Mouse (Mus musculus) forebrain, embryonic 16.5 days (tissue): Measurements from ENCODE around the gene 4930415O20Rik. TPM values are rescaled to one million over a fixed set of nuclear protein-coding genes. Genes with fewer than 3 reads are reported as not detected.

ENCODE experiments used
- ATAC-seq: fragments of 200-750 bp; cut with Nextera tagmentation; 2 replicates; pipeline ENCODE4 v1.8.0; 2017; ENCODE audit warnings: mild to moderate bottlenecking, moderate library complexity
- H3K27ac ChIP-seq: fragments of 300-500 bp; sonication (generic); 2 replicates; pipeline ENCODE4 v1.5.1; 2014; ENCODE audit warnings: low read length, control low read depth
- H3K27me3 ChIP-seq: fragments of 300-500 bp; sonication (generic); replicated peaks from 2 replicates; pipeline ENCODE4 v1.6.1; 2014; ENCODE audit warnings: low read length; ENCODE audit not compliant: control insufficient read depth, insufficient read depth
- H3K36me3 ChIP-seq: fragments of 300-500 bp; sonication (generic); 2 replicates; pipeline ENCODE4 v1.6.1; 2014; ENCODE audit not compliant: control insufficient read depth, insufficient read depth
- H3K4me1 ChIP-seq: fragments of 300-500 bp; sonication (generic); replicated peaks from 2 replicates; pipeline ENCODE4 v1.6.1; 2014; ENCODE audit warnings: low read length; ENCODE audit not compliant: control insufficient read depth, insufficient read depth
- H3K4me2 ChIP-seq: fragments of 300-500 bp; sonication (generic); 2 replicates; pipeline ENCODE4 v1.6.1; 2014; ENCODE audit warnings: mild to moderate bottlenecking, low read length, control low read depth
- H3K4me3 ChIP-seq: fragments of 300-500 bp; sonication (generic); replicated peaks from 2 replicates; pipeline ENCODE4 v1.5.1; 2014; ENCODE audit warnings: mild to moderate bottlenecking, low read length, control low read depth
- H3K9ac ChIP-seq: fragments of 300-500 bp; sonication (generic); replicated peaks from 2 replicates; pipeline ENCODE4 v1.6.1; 2014; ENCODE audit warnings: low read depth, low read length, control low read depth
- H3K9me3 ChIP-seq: fragments of 300-500 bp; sonication (generic); 2 replicates; pipeline ENCODE4 v1.6.1; 2016; ENCODE audit warnings: low read length; ENCODE audit not compliant: control insufficient read depth
- WGBS: fragments of 180-500 bp; shearing (Covaris S2); extraction: QIAGEN DNeasy Blood & Tissue Kit; methylation state at CpG from one replicate; pipeline ENCODE4 v1.1.7; 2014; 5-methylcytosine and 5-hydroxymethylcytosine counted together
- polyA plus RNA-seq: library from polyadenylated mRNA; unstranded; fragments of >200 nt; fragmentation: Nextera tagmentation; extraction: Ambion mirVana; gene quantifications from 2 replicates; pipeline ENCODE4 v1.2.1, GENCODE M21; 2015

Gene 4930415O20Rik
- polyA plus RNA-seq, 1 experiment from 2014 or later = 0.56 TPM

DNA sequence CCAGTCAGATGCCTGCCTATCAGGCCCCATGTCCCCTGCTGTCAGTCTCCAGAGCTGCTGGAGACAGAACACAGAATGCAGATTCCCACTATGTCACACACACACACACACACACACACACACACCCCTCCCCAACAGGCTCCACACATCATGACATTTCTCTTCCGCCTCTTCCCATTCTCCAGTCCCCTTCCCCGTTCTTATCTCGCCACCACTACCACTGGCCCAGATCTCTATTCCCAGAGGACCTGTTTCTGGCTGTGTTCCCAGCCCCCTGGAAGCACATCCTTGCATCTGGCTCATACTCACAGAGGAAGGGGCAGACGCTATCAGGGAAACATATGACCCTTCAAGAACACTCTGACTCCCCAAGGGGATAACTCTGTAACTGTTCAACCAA is 36.8 kb downstream of the 4930415O20Rik start:
- Histone ChIP-seq H3K27me3 (no peaks in the 10 kb centered on the region), H3K9ac (no peak overlapping the region; the same call in 1 of the 2 replicates), H3K27ac (no peak overlapping the region), H3K4me1 (peaks cover 29% of the 10 kb centered on the region), H3K4me2 (peak overlapping the region; percentile 81), H3K9me3 (no peaks in the 10 kb centered on the region), H3K4me3 (peak overlapping the region; percentile 93), H3K36me3 (peaks cover 6% of the 10 kb centered on the region; the same call in 1 of the 2 replicates)
- no peak for ATAC-seq
- 18% methylated on average over 4 of the region's 4 CpGs for WGBS

DNA sequence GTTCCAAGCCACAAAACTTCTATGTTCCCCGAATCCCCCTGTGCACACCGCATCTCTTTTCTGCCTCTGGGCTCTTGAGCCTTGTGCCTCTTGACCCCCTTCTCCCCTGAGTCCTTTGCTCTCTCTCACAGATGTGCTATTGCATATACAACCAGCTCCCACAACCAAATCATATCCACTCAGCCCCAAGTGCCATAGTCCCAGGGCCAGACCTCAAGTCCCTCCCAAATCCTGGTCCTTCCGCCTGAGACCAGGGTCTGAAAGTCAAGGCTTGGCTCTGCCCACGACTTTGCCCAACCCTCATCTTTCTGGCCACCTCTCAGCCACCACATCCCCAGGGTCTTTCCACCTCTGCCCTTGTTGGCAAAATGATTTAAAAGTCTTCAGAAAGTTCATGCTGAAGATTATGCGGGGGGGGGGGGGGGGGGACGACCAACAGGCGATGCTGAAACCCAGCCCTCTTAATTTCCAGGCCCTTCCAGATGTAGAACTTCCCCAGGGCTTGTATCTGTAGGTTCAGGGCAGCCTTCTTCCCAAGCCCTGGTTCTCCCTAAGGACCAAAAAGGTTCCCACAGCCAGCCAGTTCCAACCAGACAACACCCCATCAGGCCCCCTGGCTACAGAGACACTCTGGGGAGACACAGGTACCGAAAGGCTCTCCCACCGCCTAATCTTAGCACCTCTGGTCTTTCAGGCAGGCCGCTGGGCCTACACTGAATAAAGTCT is 37.4 kb downstream of the 4930415O20Rik start:
- H3K4me2 ChIP-seq = peak overlapping the region; percentile 81
- no peak overlapping the region for H3K27ac ChIP-seq
- 11% methylated on average over 9 of the region's 10 CpGs for WGBS
- no peaks in the 10 kb centered on the region for H3K27me3 ChIP-seq
- peak overlapping the region; percentile 95 for H3K9ac ChIP-seq
- H3K36me3 ChIP-seq = peaks cover 6% of the 10 kb centered on the region; the same call in 1 of the 2 replicates
- peak overlapping the region; percentile 93 for H3K4me3 ChIP-seq
- no peak; the same call in 1 of the 2 replicates for ATAC-seq
- peaks cover 24% of the 10 kb centered on the region for H3K4me1 ChIP-seq
- no peaks in the 10 kb centered on the region for H3K9me3 ChIP-seq

DNA sequence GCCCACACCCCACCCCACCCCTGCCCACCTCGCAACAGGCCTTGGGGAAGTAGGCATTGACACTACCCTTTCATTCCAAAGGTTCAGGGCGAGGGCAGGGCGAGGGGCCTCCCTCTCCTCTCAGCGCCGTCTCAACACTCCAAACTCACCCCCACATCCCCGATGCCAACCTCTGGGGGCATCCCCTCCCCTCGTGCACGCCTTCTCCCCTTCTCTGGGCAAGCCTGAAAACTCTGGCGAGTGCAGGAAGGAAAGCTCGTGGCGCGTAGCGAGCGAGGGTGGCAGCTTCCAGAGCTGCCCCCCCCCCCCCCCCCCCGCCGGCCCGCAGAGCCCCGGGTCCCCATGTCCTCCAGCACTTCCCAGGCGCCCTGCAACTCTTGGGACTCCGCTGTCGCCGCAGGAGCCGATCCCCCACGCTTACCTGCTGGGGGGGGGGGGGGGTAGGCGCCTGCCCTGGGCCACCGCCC is 38.0 kb downstream of the 4930415O20Rik start:
- H3K4me2 ChIP-seq = peak overlapping the region; percentile 81
- H3K27me3 ChIP-seq = no peaks in the 10 kb centered on the region
- H3K9ac ChIP-seq = peak overlapping the region; percentile 95
- H3K4me1 ChIP-seq = peaks cover 20% of the 10 kb centered on the region
- peak overlapping the region; percentile 85 for H3K27ac ChIP-seq
- H3K4me3 ChIP-seq = peak overlapping the region; percentile 93
- 0 out of 2 replicates have a peak, but pooled peaks have one; percentile 5 for ATAC-seq
- peaks cover 2% of the 10 kb centered on the region; the same call in 1 of the 2 replicates for H3K36me3 ChIP-seq
- 0% methylated on average over 7 of the region's 26 CpGs for WGBS
- H3K9me3 ChIP-seq = no peaks in the 10 kb centered on the region

DNA sequence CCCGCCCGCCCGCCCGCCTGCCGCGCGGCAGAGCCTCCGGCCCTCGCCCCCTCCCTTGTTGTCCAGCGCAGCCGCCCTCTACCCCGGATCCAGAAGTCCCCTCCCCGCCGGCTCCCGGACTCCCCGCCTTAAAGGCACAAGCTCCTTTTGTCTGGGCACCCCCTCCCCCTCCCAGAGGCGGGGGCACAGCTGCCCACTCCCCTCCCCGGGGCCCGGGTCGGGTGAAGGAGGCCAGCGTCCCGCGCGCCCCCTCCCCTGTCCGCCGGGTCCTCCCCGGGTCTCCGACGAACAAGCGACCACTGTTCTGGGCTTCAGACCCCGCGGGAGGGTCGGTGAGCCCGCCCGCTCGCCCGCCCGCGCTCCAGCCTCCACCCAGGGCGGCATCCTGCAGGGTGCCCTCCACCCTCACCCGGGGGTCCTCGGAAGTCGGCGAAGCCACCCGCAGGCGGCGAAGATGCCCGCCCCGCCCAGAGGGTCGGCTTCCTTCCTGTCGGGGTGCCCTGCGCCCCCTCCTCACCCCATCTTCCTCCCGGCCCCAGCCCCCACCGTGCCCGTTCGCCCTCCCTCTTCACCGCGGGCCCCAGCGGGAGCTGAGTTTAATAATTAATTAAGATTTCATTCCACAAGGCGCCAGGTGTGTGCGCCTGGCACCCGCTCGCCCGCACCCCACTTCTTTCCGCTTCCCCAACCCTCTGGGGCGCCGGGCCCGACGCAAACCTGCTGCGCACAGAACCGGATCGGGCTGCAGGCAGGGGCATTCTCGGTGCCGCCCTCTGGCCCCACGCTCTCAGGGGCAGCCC is 38.7 kb downstream of the 4930415O20Rik start, which contains the start of gene Adcy6:
Gene Adcy6, minus strand, starts transcription at position 746 of the 800 bp plus-strand sequence.
- peak within 1 kb of the TSS; percentile 81 for H3K4me2 ChIP-seq
- peak within 1 kb of the TSS; percentile 93 for H3K4me3 ChIP-seq
- H3K36me3 ChIP-seq = no peaks in the 10 kb centered on the region
- peak within 1 kb of the TSS; percentile 85 for H3K27ac ChIP-seq
- no peaks in the 10 kb centered on the region for H3K27me3 ChIP-seq
- peaks cover 22% of the 10 kb centered on the region for H3K4me1 ChIP-seq
- under 1% methylated on average over 55 of the region's 75 CpGs for WGBS
- peak; percentile 85 for ATAC-seq
- peak within 1 kb of the TSS; percentile 95 for H3K9ac ChIP-seq
- no peaks in the 10 kb centered on the region for H3K9me3 ChIP-seq

DNA sequence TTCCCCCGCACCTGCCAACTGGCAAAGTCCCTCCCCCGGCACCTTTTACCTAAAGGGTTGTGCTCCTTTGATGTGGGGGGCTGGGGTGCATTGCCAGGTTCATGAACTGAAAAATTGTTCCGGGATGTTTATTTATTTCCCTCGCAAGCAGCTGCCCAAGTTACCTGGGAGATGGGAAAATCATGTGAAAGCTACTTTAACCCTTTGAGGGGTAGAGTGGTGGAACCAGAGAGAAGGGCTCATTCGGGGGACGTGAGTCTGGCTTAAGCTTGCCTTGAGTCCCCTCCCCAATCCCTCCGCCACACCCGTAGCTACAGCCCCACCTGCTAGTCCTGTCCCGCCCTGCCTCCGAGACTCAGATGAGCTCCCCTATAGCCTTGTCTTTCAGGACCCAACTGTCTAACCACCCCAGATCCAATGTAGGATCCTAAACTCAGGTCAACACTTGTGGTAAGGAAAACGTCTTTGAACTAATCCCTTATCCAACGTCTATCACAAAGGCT is 39.4 kb downstream of the 4930415O20Rik start:
- 0 out of 2 replicates have a peak, but pooled peaks have one; percentile 21 for ATAC-seq
- Histone ChIP-seq H3K27me3 (no peaks in the 10 kb centered on the region), H3K9me3 (no peaks in the 10 kb centered on the region), H3K4me3 (peak overlapping the region; percentile 93), H3K9ac (peak overlapping the region; percentile 95), H3K4me2 (peak overlapping the region; percentile 81), H3K4me1 (peaks cover 25% of the 10 kb centered on the region), H3K27ac (peak overlapping the region; percentile 85; the same call in 1 of the 2 replicates), H3K36me3 (no peaks in the 10 kb centered on the region)
- 1% methylated on average over 12 of the region's 12 CpGs for WGBS

DNA sequence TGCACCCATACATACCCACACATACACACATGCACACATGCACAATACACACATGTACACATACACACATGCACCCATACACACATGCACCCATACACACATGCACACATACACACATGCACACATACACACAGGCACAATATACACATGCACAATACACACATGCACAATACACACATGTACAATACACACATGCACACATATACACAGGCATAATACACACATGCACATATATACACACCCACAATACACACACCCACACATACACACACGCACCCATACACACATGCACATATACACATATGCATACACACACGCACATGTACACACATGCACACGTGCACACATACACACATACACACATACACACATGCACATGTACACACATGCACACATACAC is 41.4 kb downstream of the 4930415O20Rik start:
- no peak overlapping the region for H3K4me3 ChIP-seq
- 100% methylated on average over 3 of the region's 3 CpGs for WGBS

DNA sequence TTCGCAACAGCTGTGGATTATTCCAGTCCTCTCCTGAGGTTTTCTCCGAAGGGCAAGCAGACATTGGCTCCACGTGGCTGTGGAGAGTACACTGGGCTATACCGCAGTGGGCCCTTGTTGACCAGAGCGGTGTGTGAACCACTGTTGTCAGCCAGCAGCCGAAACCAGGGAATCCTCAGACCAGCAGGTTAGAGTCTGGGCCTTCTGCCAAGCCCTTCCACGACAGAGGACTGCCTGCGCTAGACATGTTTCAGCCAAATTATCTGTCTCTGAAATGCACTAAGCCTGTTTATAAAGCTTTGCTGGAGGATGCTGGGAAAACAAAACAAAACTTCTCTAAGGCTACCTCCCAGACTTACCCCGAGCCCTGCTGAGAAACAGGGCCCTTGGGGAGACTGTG is 43.7 kb downstream of the 4930415O20Rik start:
- no peak for ATAC-seq
- Histone ChIP-seq H3K27me3 (peaks cover 6% of the 10 kb centered on the region), H3K4me1 (peaks cover 5% of the 10 kb centered on the region; the same call in 1 of the 2 replicates), H3K27ac (no peak overlapping the region), H3K36me3 (no peaks in the 10 kb centered on the region), H3K9ac (no peak overlapping the region), H3K9me3 (no peaks in the 10 kb centered on the region; the same call in 1 of the 2 replicates), H3K4me2 (no peak overlapping the region), H3K4me3 (no peak overlapping the region)
- WGBS = 33% methylated on average over 9 of the region's 9 CpGs

More for the DNA sequence above, 41.4 kb downstream of the 4930415O20Rik start:
- H3K4me1 ChIP-seq = peaks cover 20% of the 10 kb centered on the region
- ATAC-seq = no peak
- H3K27me3 ChIP-seq = no peaks in the 10 kb centered on the region
- H3K4me2 ChIP-seq = no peak overlapping the region
- no peak overlapping the region for H3K27ac ChIP-seq
- no peaks in the 10 kb centered on the region for H3K36me3 ChIP-seq
- no peak overlapping the region for H3K9ac ChIP-seq
- H3K9me3 ChIP-seq = no peaks in the 10 kb centered on the region

DNA sequence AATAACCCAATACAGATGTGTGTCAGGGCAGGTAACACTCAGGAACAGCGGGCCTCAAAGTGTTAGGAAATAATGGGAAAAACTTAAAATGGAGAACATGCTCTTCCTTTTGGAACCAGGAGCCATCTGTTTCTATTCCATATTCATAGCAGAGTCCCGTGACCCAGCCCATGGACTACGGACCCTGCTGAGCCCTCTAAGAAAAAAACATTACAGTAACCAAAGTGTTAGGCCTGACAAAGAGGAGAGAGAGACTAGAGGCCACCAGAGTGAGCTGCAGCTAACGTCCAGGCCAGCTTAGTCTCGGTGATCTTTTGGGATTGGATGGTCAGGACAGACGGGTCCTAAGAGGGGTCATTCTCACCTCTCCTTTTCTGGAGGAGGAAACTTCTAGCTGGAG is 44.2 kb downstream of the 4930415O20Rik start:
- Histone ChIP-seq H3K9me3 (no peaks in the 10 kb centered on the region; the same call in 1 of the 2 replicates), H3K4me2 (no peak overlapping the region), H3K27me3 (peaks cover 6% of the 10 kb centered on the region), H3K27ac (no peak overlapping the region), H3K36me3 (no peaks in the 10 kb centered on the region), H3K9ac (no peak overlapping the region), H3K4me1 (peaks cover 5% of the 10 kb centered on the region; the same call in 1 of the 2 replicates), H3K4me3 (no peak overlapping the region)
- no peak for ATAC-seq
- WGBS = 49% methylated on average over 6 of the region's 6 CpGs

DNA sequence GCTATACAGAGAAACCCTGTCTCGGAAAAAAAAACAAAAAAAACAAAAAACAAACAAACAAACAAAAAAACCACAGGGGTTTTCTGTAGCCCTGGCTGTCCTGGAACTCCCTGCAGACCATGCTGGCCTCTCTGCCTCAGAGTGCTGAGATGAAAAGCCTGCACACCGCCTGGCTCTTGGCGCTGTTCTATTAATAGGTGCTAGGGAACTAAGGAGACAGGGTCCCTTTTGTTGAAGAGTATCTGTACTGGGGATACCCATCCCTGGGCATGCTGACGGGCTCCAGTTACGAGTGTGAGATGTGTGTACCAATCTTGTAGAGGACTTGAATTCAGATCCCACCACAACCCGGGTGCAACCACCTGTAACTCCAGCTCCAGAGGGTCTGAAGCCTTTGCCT is 44.9 kb downstream of the 4930415O20Rik start:
- no peak for ATAC-seq
- H3K4me2 ChIP-seq = no peak overlapping the region
- H3K4me3 ChIP-seq = no peak overlapping the region
- H3K9ac ChIP-seq = no peak overlapping the region
- H3K4me1 ChIP-seq = peaks cover 5% of the 10 kb centered on the region; the same call in 1 of the 2 replicates
- H3K27ac ChIP-seq = no peak overlapping the region
- no peaks in the 10 kb centered on the region for H3K36me3 ChIP-seq
- WGBS = 61% methylated on average over 6 of the region's 6 CpGs
- no peaks in the 10 kb centered on the region; the same call in 1 of the 2 replicates for H3K9me3 ChIP-seq
- peaks cover 7% of the 10 kb centered on the region for H3K27me3 ChIP-seq
